Mouse (Mus musculus) mesoderm, embryonic 11.5 days (tissue): ENCODE results near the gene Spocd1.

Source experiments
- DNase-seq: peaks from one replicate; pipeline ENCODE4 v3.0.0-alpha.2; 2012; ENCODE audit warnings: low read depth, low spot score

The Spocd1 gene

DNA sequence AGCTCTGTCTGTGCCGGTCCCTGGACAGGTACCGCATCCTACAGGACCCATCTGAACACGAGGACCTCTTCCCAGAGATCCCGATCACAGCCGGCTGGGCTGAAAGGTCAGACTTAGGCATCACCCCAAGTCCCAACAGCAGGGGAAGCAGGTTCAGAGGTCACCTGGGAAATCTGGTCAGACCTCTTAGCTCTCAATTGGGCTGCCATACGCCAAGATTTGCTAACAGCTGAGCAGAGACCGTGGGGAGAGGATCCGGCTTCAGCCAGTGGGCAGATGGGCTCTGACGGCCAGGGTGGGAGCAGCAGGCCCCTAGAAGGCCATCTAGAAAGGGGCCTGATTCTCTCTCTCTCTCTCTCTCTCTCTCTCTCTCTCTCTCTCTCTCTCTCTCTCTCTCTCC lies 45.2 kb downstream of the Spocd1 start:
- DNase-seq, result no peak

GRCm38 (mm10) chr4:129977256-129977655 lies 48.2 kb downstream of the Spocd1 start:
- DNase-seq, result no peak

- DNase-seq, result no peak
Observed at GRCm38 (mm10) chr4:129978227-129978626, 49.2 kb downstream of the Spocd1 start.

DNA sequence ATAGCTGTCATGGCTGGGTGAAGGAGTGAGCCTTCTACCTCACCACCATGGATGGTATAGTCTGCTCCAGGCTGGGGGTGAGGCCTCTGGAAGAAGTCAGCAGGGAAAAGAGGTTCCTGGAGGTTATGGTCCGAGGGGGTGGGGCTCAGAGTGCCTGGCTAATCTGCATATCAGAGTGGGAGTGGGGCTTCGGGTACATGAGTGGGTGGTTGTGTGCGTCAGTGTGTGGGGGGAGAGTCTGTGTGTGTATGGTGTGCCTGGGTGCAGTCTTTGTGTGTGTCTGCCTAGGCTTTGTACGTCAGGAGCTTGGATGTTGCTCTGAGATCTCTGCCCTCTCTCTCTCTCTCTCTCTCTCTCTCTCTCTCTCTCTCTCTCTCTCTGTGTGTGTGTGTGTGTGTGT lies 49.9 kb downstream of the Spocd1 start:
- DNase-seq, result no peak

- DNase-seq, result no peak
Observed at GRCm38 (mm10) chr4:129981657-129982056, 52.6 kb downstream of the Spocd1 start.

DNA sequence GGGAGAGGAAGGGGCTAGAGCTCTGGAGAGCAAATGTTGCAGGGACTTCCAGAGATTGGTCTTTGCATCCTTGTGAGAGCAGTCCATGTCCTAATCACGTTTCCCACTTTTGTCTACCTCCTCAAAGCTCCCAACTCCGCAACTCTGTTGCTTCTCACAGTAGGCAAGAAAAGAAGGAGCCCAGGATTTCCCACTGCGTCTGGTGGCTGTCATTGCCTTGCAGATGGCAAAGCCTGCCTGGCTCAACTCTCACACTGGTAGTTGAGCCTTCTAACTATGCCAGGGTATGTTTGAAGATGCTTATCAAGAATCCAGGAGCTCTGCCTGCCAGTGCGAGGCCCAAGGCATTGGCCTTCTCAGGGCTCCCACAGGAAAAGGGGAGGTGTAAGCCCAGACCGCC lies 54.0 kb downstream of the Spocd1 start:
- no peak for DNase-seq

DNA sequence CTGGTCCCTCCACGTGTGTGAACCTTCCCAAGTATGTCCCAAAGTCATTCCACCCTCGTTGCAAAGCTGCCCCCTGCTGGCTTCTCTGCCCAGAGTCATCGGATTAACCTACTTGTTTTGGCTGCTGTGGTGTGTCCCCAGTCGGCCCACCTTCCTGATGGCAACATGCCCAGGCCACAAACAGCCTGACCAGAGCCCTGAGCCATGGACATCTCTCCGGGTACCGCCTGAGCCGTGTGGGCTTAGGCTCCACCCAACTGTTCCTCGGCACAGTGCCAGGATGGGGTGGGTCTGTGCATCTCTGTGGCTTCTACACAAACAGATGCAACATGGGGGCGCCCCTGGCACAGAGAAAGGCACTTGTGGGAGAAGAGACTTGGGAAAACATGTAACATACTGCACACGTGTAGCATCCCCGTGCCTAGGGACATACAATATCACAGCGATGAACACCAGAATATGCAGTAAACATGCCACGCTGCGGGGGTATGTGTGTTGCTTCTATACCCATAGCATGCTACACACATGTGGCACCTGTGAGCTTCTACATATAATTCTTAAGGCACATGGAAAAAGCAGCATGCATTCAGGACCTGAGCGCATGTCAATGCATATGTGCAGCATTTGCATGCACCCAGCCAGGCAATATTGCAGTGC lies 54.8 kb downstream of the Spocd1 start:
- DNase-seq, result no peak

DNA sequence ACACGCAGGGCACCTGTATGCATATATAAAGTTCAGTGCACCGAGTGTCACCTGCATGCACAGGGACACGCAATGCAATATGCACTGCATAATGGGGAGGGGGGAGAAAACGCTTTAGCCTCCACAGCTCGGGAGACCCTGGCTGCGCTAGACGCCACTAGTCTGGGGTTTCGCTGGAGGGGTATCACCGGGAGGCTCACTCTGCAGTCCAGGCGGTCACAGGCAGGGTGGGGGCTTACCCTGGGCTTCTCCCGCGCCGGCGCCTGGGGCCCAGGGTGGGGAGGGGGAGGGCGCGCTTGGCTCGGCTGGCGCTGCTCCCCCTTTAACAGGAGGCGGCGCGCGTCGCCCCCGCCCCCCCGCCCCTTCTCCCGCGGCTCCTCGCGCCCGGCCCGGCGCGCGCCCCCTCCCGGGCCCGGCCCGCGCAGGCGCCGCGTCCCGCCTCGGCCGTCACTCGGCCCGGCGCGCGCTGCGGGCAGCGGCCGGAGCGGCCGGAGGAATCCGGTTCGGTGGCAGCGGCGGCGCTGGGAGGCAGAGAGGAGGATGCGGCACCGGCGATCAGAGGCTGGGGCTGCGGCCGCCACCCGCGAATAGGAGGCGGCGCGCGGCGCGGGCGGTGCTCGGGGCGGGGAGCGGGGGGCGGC lies 55.5 kb downstream of the Spocd1 start, which contains the start of gene Adgrb2:
Gene Adgrb2, plus strand, starts transcription at position 450 of the 641 bp plus-strand sequence.
- DNase-seq, result no peak

- DNase-seq, result no peak
Observed at GRCm38 (mm10) chr4:129985161-129985670, 56.2 kb downstream of the Spocd1 start.

GRCm38 (mm10) chr4:129985671-129986441 lies 56.8 kb downstream of the Spocd1 start:
- peak; percentile 62 for DNase-seq

- no peak for DNase-seq
Observed at GRCm38 (mm10) chr4:129987825-129988504, 58.9 kb downstream of the Spocd1 start.

GRCm38 (mm10) chr4:129989925-129990324 lies 60.9 kb downstream of the Spocd1 start:
- no peak for DNase-seq

DNA sequence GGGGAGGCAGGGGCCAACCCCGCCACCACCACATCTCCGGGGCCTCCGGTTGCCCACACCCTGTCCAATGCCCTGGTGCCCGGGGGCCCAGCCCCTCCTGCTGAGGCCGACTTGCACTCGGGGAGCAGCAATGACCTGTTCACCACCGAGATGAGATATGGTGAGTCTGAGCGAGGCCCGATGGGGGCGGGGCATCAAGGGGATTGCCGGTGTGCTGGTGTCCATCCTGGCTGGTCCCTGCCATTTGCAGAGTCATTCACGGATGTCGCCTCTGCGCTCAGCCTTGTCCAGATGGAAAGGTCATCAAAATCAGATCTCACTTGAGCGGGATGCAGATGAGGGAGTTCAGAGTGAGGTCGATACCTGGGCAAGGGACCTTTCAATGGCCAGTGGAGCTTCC lies 63.7 kb downstream of the Spocd1 start:
- no peak for DNase-seq

- DNase-seq, result no peak
Observed at GRCm38 (mm10) chr4:129993213-129993612, 64.2 kb downstream of the Spocd1 start.

GRCm38 (mm10) chr4:129993944-129994695 lies 65.1 kb downstream of the Spocd1 start:
- no peak for DNase-seq

GRCm38 (mm10) chr4:129994728-129995127 lies 65.7 kb downstream of the Spocd1 start:
- no peak for DNase-seq

DNA sequence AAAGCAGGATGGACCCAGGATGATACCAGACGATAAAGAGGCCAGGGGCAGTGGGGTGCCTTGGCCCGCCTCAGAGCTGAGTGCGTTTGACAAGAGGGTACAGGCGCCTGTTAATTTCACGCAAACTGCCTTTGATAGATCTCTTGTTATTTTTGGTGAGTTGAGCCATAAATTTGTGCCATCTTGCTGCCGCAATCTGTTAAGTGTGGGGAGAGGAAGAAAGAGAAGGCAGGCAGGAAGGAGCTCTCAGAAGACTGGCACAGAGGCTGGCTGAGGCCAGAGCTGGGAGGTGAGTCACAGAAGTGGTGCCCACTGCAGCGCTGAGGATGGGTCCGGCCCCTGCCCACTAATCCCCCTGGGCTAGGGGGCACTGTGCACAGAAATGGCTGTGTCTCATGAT lies 66.2 kb downstream of the Spocd1 start:
- no peak for DNase-seq

DNA sequence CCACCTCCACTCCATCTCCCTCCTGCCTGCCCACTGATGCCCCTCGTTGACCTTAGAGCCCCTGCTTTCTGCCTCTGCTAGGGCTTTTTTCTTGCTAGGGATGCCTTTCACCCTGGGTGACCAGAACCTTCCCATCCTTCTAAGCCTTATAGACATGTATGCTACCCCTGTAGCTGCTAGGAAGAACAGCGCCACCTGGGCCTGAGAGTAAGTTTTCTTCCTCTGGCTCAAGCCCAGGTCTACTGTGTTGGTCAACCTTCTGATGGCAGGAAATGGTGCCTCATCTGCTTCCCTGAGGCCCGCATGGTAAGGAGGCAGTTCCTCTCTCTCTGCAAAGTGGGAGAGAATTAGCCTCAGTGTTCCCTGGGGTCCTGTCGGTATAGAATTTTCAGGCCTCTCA lies 67.0 kb downstream of the Spocd1 start:
- no peak for DNase-seq

- no peak for DNase-seq
Observed at GRCm38 (mm10) chr4:129998124-129998523, 69.1 kb downstream of the Spocd1 start.

- no peak for DNase-seq
Observed at GRCm38 (mm10) chr4:130001710-130002109, 72.7 kb downstream of the Spocd1 start.

- DNase-seq, result no peak
Observed at GRCm38 (mm10) chr4:130002157-130002556, 73.1 kb downstream of the Spocd1 start.
